Mouse (Mus musculus) kidney, embryonic 15.5 days (tissue): ENCODE results near the gene 2310022B05Rik. TPM values are rescaled to one million over a fixed set of nuclear protein-coding genes. Genes with fewer than 3 reads are reported as not detected.

Experiments used
- ATAC-seq: fragments of 200-750 bp; cut with Nextera tagmentation; replicated peaks from 2 replicates; pipeline ENCODE4 v1.8.0; 2017; ENCODE audit warnings: moderate TSS enrichment; ENCODE audit not compliant: low FRiP score
- H3K27ac ChIP-seq: fragments of 300-500 bp; sonication (generic); 2 replicates; pipeline ENCODE4 v1.5.1; 2015; ENCODE audit warnings: mild to moderate bottlenecking, inconsistent platforms
- H3K27me3 ChIP-seq: fragments of 300-500 bp; sonication (generic); 2 replicates; pipeline ENCODE4 v1.6.1; 2015; ENCODE audit warnings: inconsistent platforms
- H3K36me3 ChIP-seq: fragments of 300-500 bp; sonication (generic); 2 replicates; pipeline ENCODE4 v1.6.1; 2015; ENCODE audit warnings: inconsistent platforms
- H3K4me1 ChIP-seq: fragments of 300-500 bp; sonication (generic); 2 replicates; pipeline ENCODE4 v1.6.1; 2015; ENCODE audit warnings: inconsistent platforms
- H3K4me2 ChIP-seq: fragments of 300-500 bp; sonication (generic); 2 replicates; pipeline ENCODE4 v1.6.1; 2015; ENCODE audit warnings: moderate library complexity, mild to moderate bottlenecking, inconsistent platforms
- H3K4me3 ChIP-seq: fragments of 300-500 bp; sonication (generic); replicated peaks from 2 replicates; pipeline ENCODE4 v1.5.1; 2015; ENCODE audit warnings: mild to moderate bottlenecking, inconsistent platforms
- H3K9ac ChIP-seq: fragments of 300-500 bp; sonication (generic); 2 replicates; pipeline ENCODE4 v1.6.1; 2015; ENCODE audit warnings: mild to moderate bottlenecking, inconsistent platforms
- H3K9me3 ChIP-seq: fragments of 300-500 bp; sonication (generic); replicated peaks from 2 replicates; pipeline ENCODE4 v1.6.1; 2016; ENCODE audit warnings: inconsistent platforms
- WGBS: fragments of 180-500 bp; shearing (Covaris S2); methylation state at CpG from one replicate; pipeline ENCODE4 v1.1.7; 2015; ENCODE audit warnings: mixed read lengths; 5-methylcytosine and 5-hydroxymethylcytosine counted together
- polyA plus RNA-seq: library from polyadenylated mRNA; unstranded; fragments of >200 nt; fragmentation: Nextera tagmentation; extraction: Ambion mirVana; gene quantifications from 2 replicates; pipeline ENCODE4 v1.2.1, GENCODE M21; 2015

2310022B05Rik gene
- 28.4 and 32.3 TPM in 2 replicates for polyA plus RNA-seq

- H3K4me1 ChIP-seq = peaks cover 47% of the 10 kb centered on the region
- H3K9ac ChIP-seq = peak within 1 kb of the TSS; percentile 92
- WGBS = under 1% methylated on average over 69 of the region's 69 CpGs
- no peaks in the 10 kb centered on the region for H3K27me3 ChIP-seq
- H3K27ac ChIP-seq = peak within 1 kb of the TSS; percentile 92
- no peaks in the 10 kb centered on the region for H3K36me3 ChIP-seq
- no peaks in the 10 kb centered on the region for H3K9me3 ChIP-seq
- H3K4me3 ChIP-seq = peak within 1 kb of the TSS; percentile 92
- H3K4me2 ChIP-seq = peak within 1 kb of the TSS; percentile 86
- ATAC-seq = peak; percentile 94
Measured at GRCm38 (mm10) chr8:124663112-124663873, at the start of gene 2310022B05Rik. Gene 2310022B05Rik, minus strand, starts transcription at chr8:124663369.

GRCm38 (mm10) chr8:124705823-124706222, 42.7 kb upstream of the 2310022B05Rik start:
- Histone ChIP-seq H3K4me3 (no peak overlapping the region), H3K27me3 (no peaks in the 10 kb centered on the region), H3K4me2 (no peak overlapping the region), H3K9ac (no peak overlapping the region), H3K9me3 (no peaks in the 10 kb centered on the region), H3K27ac (no peak overlapping the region), H3K4me1 (no peaks in the 10 kb centered on the region), H3K36me3 (peaks cover 71% of the 10 kb centered on the region)
- WGBS = 97% methylated on average over 8 of the region's 8 CpGs
- ATAC-seq = no peak

- peaks cover 73% of the 10 kb centered on the region for H3K36me3 ChIP-seq
- no peak overlapping the region for H3K4me3 ChIP-seq
- no peak overlapping the region for H3K9ac ChIP-seq
- H3K9me3 ChIP-seq = no peaks in the 10 kb centered on the region
- no peak overlapping the region for H3K27ac ChIP-seq
- no peaks in the 10 kb centered on the region for H3K4me1 ChIP-seq
- no peak for ATAC-seq
- no peak overlapping the region for H3K4me2 ChIP-seq
- WGBS = 80% methylated on average over 4 of the region's 4 CpGs
- H3K27me3 ChIP-seq = no peaks in the 10 kb centered on the region
Measured at GRCm38 (mm10) chr8:124704376-124704775, 41.2 kb upstream of the 2310022B05Rik start.

GRCm38 (mm10) chr8:124703526-124703925, 40.4 kb upstream of the 2310022B05Rik start:
- H3K36me3 ChIP-seq = peaks cover 71% of the 10 kb centered on the region
- ATAC-seq = no peak
- no peaks in the 10 kb centered on the region for H3K4me1 ChIP-seq
- H3K27ac ChIP-seq = no peak overlapping the region
- 76% methylated on average over 4 of the region's 4 CpGs for WGBS
- no peak overlapping the region for H3K4me3 ChIP-seq
- no peaks in the 10 kb centered on the region for H3K27me3 ChIP-seq
- no peak overlapping the region for H3K9ac ChIP-seq
- H3K4me2 ChIP-seq = no peak overlapping the region
- no peaks in the 10 kb centered on the region for H3K9me3 ChIP-seq

GRCm38 (mm10) chr8:124702183-124702582, 39.0 kb upstream of the 2310022B05Rik start:
- no peak for ATAC-seq
- H3K9me3 ChIP-seq = no peaks in the 10 kb centered on the region
- no peaks in the 10 kb centered on the region for H3K27me3 ChIP-seq
- no peak overlapping the region for H3K4me3 ChIP-seq
- H3K4me2 ChIP-seq = no peak overlapping the region
- no peak overlapping the region for H3K9ac ChIP-seq
- H3K36me3 ChIP-seq = peaks cover 75% of the 10 kb centered on the region
- WGBS = 87% methylated on average over 3 of the region's 3 CpGs
- H3K27ac ChIP-seq = no peak overlapping the region
- no peaks in the 10 kb centered on the region for H3K4me1 ChIP-seq

GRCm38 (mm10) chr8:124701023-124701422, 37.9 kb upstream of the 2310022B05Rik start:
- Histone ChIP-seq H3K4me2 (no peak overlapping the region), H3K4me3 (no peak overlapping the region), H3K9ac (no peak overlapping the region), H3K9me3 (no peaks in the 10 kb centered on the region), H3K27ac (no peak overlapping the region), H3K27me3 (no peaks in the 10 kb centered on the region), H3K36me3 (peaks cover 71% of the 10 kb centered on the region), H3K4me1 (no peaks in the 10 kb centered on the region)
- 84% methylated on average over 9 of the region's 9 CpGs for WGBS
- no peak for ATAC-seq

GRCm38 (mm10) chr8:124700271-124700670, 37.1 kb upstream of the 2310022B05Rik start:
- Histone ChIP-seq H3K9ac (no peak overlapping the region), H3K27ac (no peak overlapping the region), H3K4me2 (no peak overlapping the region), H3K4me1 (no peaks in the 10 kb centered on the region), H3K27me3 (no peaks in the 10 kb centered on the region), H3K4me3 (no peak overlapping the region), H3K36me3 (peaks cover 69% of the 10 kb centered on the region), H3K9me3 (no peaks in the 10 kb centered on the region)
- 93% methylated on average over 5 of the region's 5 CpGs for WGBS
- ATAC-seq = no peak

- Histone ChIP-seq H3K36me3 (peaks cover 73% of the 10 kb centered on the region), H3K4me2 (no peak overlapping the region), H3K4me3 (no peak overlapping the region), H3K4me1 (no peaks in the 10 kb centered on the region), H3K9me3 (no peaks in the 10 kb centered on the region), H3K27me3 (no peaks in the 10 kb centered on the region), H3K27ac (no peak overlapping the region), H3K9ac (no peak overlapping the region)
- ATAC-seq = no peak
- 94% methylated on average over 22 of the region's 22 CpGs for whole genome bisulfite sequencing
Measured at GRCm38 (mm10) chr8:124695424-124696100, 32.4 kb upstream of the 2310022B05Rik start.

- 91% methylated on average over 4 of the region's 4 CpGs for WGBS
- no peak for ATAC-seq
- Histone ChIP-seq H3K4me2 (no peak overlapping the region), H3K9ac (no peak overlapping the region), H3K4me3 (no peak overlapping the region), H3K9me3 (no peaks in the 10 kb centered on the region), H3K27me3 (no peaks in the 10 kb centered on the region), H3K4me1 (no peaks in the 10 kb centered on the region), H3K36me3 (peaks cover 61% of the 10 kb centered on the region), H3K27ac (no peak overlapping the region)
Measured at GRCm38 (mm10) chr8:124691706-124692105, 28.5 kb upstream of the 2310022B05Rik start.

- no peaks in the 10 kb centered on the region for H3K4me1 ChIP-seq
- no peak for ATAC-seq
- whole genome bisulfite sequencing = 79% methylated on average over 13 of the region's 13 CpGs
Measured at GRCm38 (mm10) chr8:124688899-124689298, 25.7 kb upstream of the 2310022B05Rik start.

GRCm38 (mm10) chr8:124682218-124682617, 19.0 kb upstream of the 2310022B05Rik start:
- ATAC-seq = no peak
- Histone ChIP-seq H3K27me3 (no peaks in the 10 kb centered on the region), H3K36me3 (peaks cover 75% of the 10 kb centered on the region), H3K9me3 (no peaks in the 10 kb centered on the region), H3K27ac (no peak overlapping the region), H3K4me2 (no peak overlapping the region), H3K4me3 (no peak overlapping the region), H3K4me1 (0 out of 2 replicates have a peak, but pooled peaks cover 2% of the 10 kb centered on the region), H3K9ac (no peak overlapping the region)
- WGBS = 86% methylated on average over 10 of the region's 10 CpGs

More at GRCm38 (mm10) chr8:124688899-124689298, 25.7 kb upstream of the 2310022B05Rik start:
- no peak overlapping the region for H3K4me2 ChIP-seq
- no peak overlapping the region for H3K4me3 ChIP-seq
- no peak overlapping the region for H3K9ac ChIP-seq
- no peaks in the 10 kb centered on the region for H3K27me3 ChIP-seq
- peaks cover 69% of the 10 kb centered on the region for H3K36me3 ChIP-seq
- H3K27ac ChIP-seq = no peak overlapping the region
- no peaks in the 10 kb centered on the region for H3K9me3 ChIP-seq

- H3K36me3 ChIP-seq = peaks cover 76% of the 10 kb centered on the region
Measured at GRCm38 (mm10) chr8:124681792-124682157, 18.6 kb upstream of the 2310022B05Rik start.

More at GRCm38 (mm10) chr8:124681792-124682157, 18.6 kb upstream of the 2310022B05Rik start:
- no peak overlapping the region for H3K27ac ChIP-seq
- ATAC-seq = no peak
- WGBS = 82% methylated on average over 10 of the region's 10 CpGs
- H3K27me3 ChIP-seq = no peaks in the 10 kb centered on the region
- no peaks in the 10 kb centered on the region for H3K9me3 ChIP-seq
- H3K9ac ChIP-seq = no peak overlapping the region
- 0 out of 2 replicates have a peak, but pooled peaks cover 4% of the 10 kb centered on the region for H3K4me1 ChIP-seq
- H3K4me2 ChIP-seq = no peak overlapping the region
- H3K4me3 ChIP-seq = no peak overlapping the region
